Mouse (Mus musculus): ENCODE data around the gene H2-M10.1. TPM values are rescaled to one million over a fixed set of nuclear protein-coding genes. Genes with fewer than 3 reads are reported as not detected.
A peak's percentile ranks its signal among the peaks of the same experiment; 100 is the strongest.
"Not testable (repeated sequence)": the region's sequence is repeated elsewhere in the genome, so short reads cannot be mapped to it uniquely, and the experiment has no call there.

Gene H2-M10.1
- not detected in 2 replicates for polyA plus RNA-seq (2012; rRNA removed)

- H3K27me3 ChIP-seq (ENCODE audit: control insufficient read depth, insufficient read depth, low read length) = no peaks in the 10 kb centered on the region
- no peaks in the 10 kb centered on the region for H3K4me1 ChIP-seq (ENCODE audit: control insufficient read depth, insufficient read depth, low read length)
- 87% methylated on average over 4 of the region's 4 CpGs for WGBS
- TF ChIP-seq CTCF (IDR thresholded peaks at IDR 0.05; ENCODE audit: borderline replicate concordance, insufficient read depth, low read depth, low read length) (no peak), POLR2A (IDR thresholded peaks at IDR 0.05; ENCODE audit: borderline replicate concordance, insufficient read depth, low read length) (no peak)
- H3K4me3 ChIP-seq (replicated peaks; ENCODE audit: insufficient read depth, low read depth, low read length) = no peak within 1 kb of the TSS
- DNase-seq = no peak
- H3K27ac ChIP-seq (ENCODE audit: insufficient read depth, low read length) = no peak within 1 kb of the TSS
Measured at GRCm38 (mm10) chr17:36326055-36326454, at the start of gene H2-M10.1. TSS of gene H2-M10.1 (minus strand) at chr17:36326155.

GRCm38 (mm10) chr17:36368317-36368716, 42.4 kb upstream of the H2-M10.1 start, which contains the start of gene H2-M10.3:
TSS of gene H2-M10.3 (minus strand) at chr17:36368417.
- H3K4me3 ChIP-seq (replicated peaks; ENCODE audit: insufficient read depth, low read depth, low read length); H3K27me3 ChIP-seq (ENCODE audit: control insufficient read depth, insufficient read depth, low read length); H3K27ac ChIP-seq (ENCODE audit: insufficient read depth, low read length); H3K4me1 ChIP-seq (ENCODE audit: control insufficient read depth, insufficient read depth, low read length); DNase-seq: not testable (repeated sequence)
- 84% methylated on average over 2 of the region's 2 CpGs for WGBS

- H3K27me3 ChIP-seq (ENCODE audit: control insufficient read depth, insufficient read depth, low read length); DNase-seq; H3K4me3 ChIP-seq (replicated peaks; ENCODE audit: insufficient read depth, low read depth, low read length); H3K27ac ChIP-seq (ENCODE audit: insufficient read depth, low read length); H3K4me1 ChIP-seq (ENCODE audit: control insufficient read depth, insufficient read depth, low read length): not testable (repeated sequence)
Measured at GRCm38 (mm10) chr17:36362404-36362803, 36.4 kb upstream of the H2-M10.1 start.

- TF ChIP-seq CTCF (IDR thresholded peaks at IDR 0.05; ENCODE audit: borderline replicate concordance, insufficient read depth, low read depth, low read length) = peak; percentile 60; the same call in 1 of the 2 replicates
- H3K4me3 ChIP-seq (replicated peaks; ENCODE audit: insufficient read depth, low read depth, low read length); H3K4me1 ChIP-seq (ENCODE audit: control insufficient read depth, insufficient read depth, low read length); H3K27me3 ChIP-seq (ENCODE audit: control insufficient read depth, insufficient read depth, low read length); H3K27ac ChIP-seq (ENCODE audit: insufficient read depth, low read length): not testable (repeated sequence)
- DNase-seq = peak; percentile 18 to 45
Measured at GRCm38 (mm10) chr17:36357512-36357911, 31.6 kb upstream of the H2-M10.1 start.

GRCm38 (mm10) chr17:36355763-36356162, 29.8 kb upstream of the H2-M10.1 start:
- no peak for TF ChIP-seq CTCF (IDR thresholded peaks at IDR 0.05; ENCODE audit: borderline replicate concordance, insufficient read depth, low read depth, low read length)
- no peak for TF ChIP-seq POLR2A (IDR thresholded peaks at IDR 0.05; ENCODE audit: borderline replicate concordance, insufficient read depth, low read length)
- 46% methylated on average over 3 of the region's 3 CpGs for WGBS

GRCm38 (mm10) chr17:36355343-36355742, 29.4 kb upstream of the H2-M10.1 start:
- H3K4me3 ChIP-seq (replicated peaks; ENCODE audit: insufficient read depth, low read depth, low read length); H3K27me3 ChIP-seq (ENCODE audit: control insufficient read depth, insufficient read depth, low read length); H3K4me1 ChIP-seq (ENCODE audit: control insufficient read depth, insufficient read depth, low read length); H3K27ac ChIP-seq (ENCODE audit: insufficient read depth, low read length): not testable (repeated sequence)
- DNase-seq = peak; percentile 49 to 69
- peak; percentile 53 for TF ChIP-seq CTCF (IDR thresholded peaks at IDR 0.05; ENCODE audit: borderline replicate concordance, insufficient read depth, low read depth, low read length)

More at GRCm38 (mm10) chr17:36355763-36356162, 29.8 kb upstream of the H2-M10.1 start:
- Histone ChIP-seq H3K27ac (ENCODE audit: insufficient read depth, low read length) (no peak overlapping the region), H3K4me1 (ENCODE audit: control insufficient read depth, insufficient read depth, low read length) (no peaks in the 10 kb centered on the region), H3K4me3 (replicated peaks; ENCODE audit: insufficient read depth, low read depth, low read length) (no peak overlapping the region), H3K27me3 (ENCODE audit: control insufficient read depth, insufficient read depth, low read length) (no peaks in the 10 kb centered on the region)
- DNase-seq = no peak

GRCm38 (mm10) chr17:36315689-36316253, 10.2 kb downstream of the H2-M10.1 start:
- Histone ChIP-seq H3K27ac (ENCODE audit: insufficient read depth, low read length) (peak overlapping the region; percentile 74; the same call in 1 of the 2 replicates), H3K27me3 (ENCODE audit: control insufficient read depth, insufficient read depth, low read length) (no peaks in the 10 kb centered on the region), H3K4me3 (replicated peaks; ENCODE audit: insufficient read depth, low read depth, low read length) (peak overlapping the region; percentile 85), H3K4me1 (ENCODE audit: control insufficient read depth, insufficient read depth, low read length) (no peaks in the 10 kb centered on the region)
- WGBS = 28% methylated on average over 5 of the region's 5 CpGs
- no peak for DNase-seq
- TF ChIP-seq POLR2A (IDR thresholded peaks at IDR 0.05; ENCODE audit: borderline replicate concordance, insufficient read depth, low read length) = no peak
- TF ChIP-seq CTCF (IDR thresholded peaks at IDR 0.05; ENCODE audit: borderline replicate concordance, insufficient read depth, low read depth, low read length) = no peak

GRCm38 (mm10) chr17:36315041-36315688, 10.8 kb downstream of the H2-M10.1 start:
- peak; percentile 87 to 89 for DNase-seq
- H3K4me3 ChIP-seq (replicated peaks; ENCODE audit: insufficient read depth, low read depth, low read length) = peak overlapping the region; percentile 85
- H3K27ac ChIP-seq (ENCODE audit: insufficient read depth, low read length) = peak overlapping the region; percentile 91
- no peaks in the 10 kb centered on the region for H3K4me1 ChIP-seq (ENCODE audit: control insufficient read depth, insufficient read depth, low read length)
- WGBS = 1% methylated on average over 19 of the region's 19 CpGs
- no peaks in the 10 kb centered on the region for H3K27me3 ChIP-seq (ENCODE audit: control insufficient read depth, insufficient read depth, low read length)
- TF ChIP-seq CTCF (IDR thresholded peaks at IDR 0.05; ENCODE audit: borderline replicate concordance, insufficient read depth, low read depth, low read length) = no peak
- peak; percentile 70; the same call in 1 of the 2 replicates for TF ChIP-seq POLR2A (IDR thresholded peaks at IDR 0.05; ENCODE audit: borderline replicate concordance, insufficient read depth, low read length)
